Mouse (Mus musculus) midbrain, embryonic 10.5 days (tissue): ENCODE results near the gene Cpped1. TPM values are rescaled to one million over a fixed set of nuclear protein-coding genes. Genes with fewer than 3 reads are reported as not detected.
A peak's percentile ranks its signal among the peaks of the same experiment; 100 is the strongest.

Experiments used
- DNase-seq: peaks from one replicate; pipeline ENCODE4 v3.0.0-alpha.2; 2017; ENCODE audit warnings: low spot score
- H3K27ac ChIP-seq: fragments of 300-500 bp; sonication (generic); replicated peaks from 2 replicates; pipeline ENCODE4 v1.5.1; 2016; ENCODE audit warnings: mild to moderate bottlenecking
- H3K27me3 ChIP-seq: fragments of 300-500 bp; sonication (generic); 2 replicates; pipeline ENCODE4 v1.6.1; 2016; ENCODE audit warnings: low read depth, mild to moderate bottlenecking; ENCODE audit not compliant: poor library complexity, severe bottlenecking
- H3K36me3 ChIP-seq: fragments of 300-500 bp; sonication (generic); 2 replicates; pipeline ENCODE4 v1.6.1; 2016; ENCODE audit warnings: mild to moderate bottlenecking, moderate library complexity
- H3K4me1 ChIP-seq: fragments of 300-500 bp; sonication (generic); 2 replicates; pipeline ENCODE4 v1.6.1; 2016
- H3K4me3 ChIP-seq: fragments of 300-500 bp; sonication (generic); 2 replicates; pipeline ENCODE4 v1.5.1; 2016; ENCODE audit warnings: mild to moderate bottlenecking, moderate library complexity
- H3K9me3 ChIP-seq: fragments of 300-500 bp; sonication (generic); replicated peaks from 2 replicates; pipeline ENCODE4 v1.6.1; 2016; ENCODE audit warnings: mild to moderate bottlenecking
- whole genome bisulfite sequencing: fragments of 180-500 bp; shearing (Covaris S2); methylation state at CpG from one replicate; pipeline ENCODE4 v1.1.7; 2016; 5-methylcytosine and 5-hydroxymethylcytosine counted together
- polyA plus RNA-seq: library from polyadenylated mRNA; unstranded; fragments of >200 nt; fragmentation: Nextera tagmentation; extraction: Ambion mirVana; gene quantifications from 2 replicates; pipeline ENCODE4 v1.2.1, GENCODE M21; 2016

Gene Cpped1
- 12.3 and 13.7 TPM in 2 replicates for polyA plus RNA-seq

- H3K4me1 ChIP-seq: peaks cover 17% of the 10 kb centered on the region
- H3K4me3 ChIP-seq: peak within 1 kb of the TSS; percentile 67
- no peaks in the 10 kb centered on the region for H3K36me3 ChIP-seq
- under 1% methylated on average over 32 of the region's 32 CpGs for WGBS
- DNase-seq: peak; percentile 86
- no peaks in the 10 kb centered on the region; the same call in 1 of the 2 replicates for H3K27me3 ChIP-seq
- H3K9me3 ChIP-seq: no peaks in the 10 kb centered on the region
- H3K27ac ChIP-seq: peak within 1 kb of the TSS; percentile 92
Measured at GRCm38 (mm10) chr16:11909035-11909591, at the start of gene Cpped1. Cpped1 (minus strand) TSS chr16:11909445.

GRCm38 (mm10) chr16:11940477-11940876, 31.2 kb upstream of the Cpped1 start:
- Histone ChIP-seq H3K27ac (no peak overlapping the region), H3K9me3 (no peaks in the 10 kb centered on the region), H3K36me3 (no peaks in the 10 kb centered on the region), H3K27me3 (no peaks in the 10 kb centered on the region), H3K4me3 (no peak overlapping the region), H3K4me1 (no peaks in the 10 kb centered on the region)
- DNase-seq: no peak

GRCm38 (mm10) chr16:11910801-11911200, 1.6 kb upstream of the Cpped1 start:
- WGBS: 86% methylated on average over 3 of the region's 3 CpGs
- no peak for DNase-seq
- Histone ChIP-seq H3K27me3 (no peaks in the 10 kb centered on the region; the same call in 1 of the 2 replicates), H3K4me3 (no peak overlapping the region), H3K4me1 (peaks cover 17% of the 10 kb centered on the region), H3K27ac (no peak overlapping the region), H3K36me3 (no peaks in the 10 kb centered on the region), H3K9me3 (no peaks in the 10 kb centered on the region)

GRCm38 (mm10) chr16:11909817-11910216, 572 bp upstream of the Cpped1 start:
- Histone ChIP-seq H3K9me3 (no peaks in the 10 kb centered on the region), H3K4me1 (peaks cover 17% of the 10 kb centered on the region), H3K27ac (no peak overlapping the region), H3K36me3 (no peaks in the 10 kb centered on the region), H3K27me3 (no peaks in the 10 kb centered on the region; the same call in 1 of the 2 replicates), H3K4me3 (peak overlapping the region; percentile 67)
- WGBS: 82% methylated on average over 3 of the region's 3 CpGs
- DNase-seq: no peak

GRCm38 (mm10) chr16:11908461-11909014, 707 bp downstream of the Cpped1 start:
- Histone ChIP-seq H3K9me3 (no peaks in the 10 kb centered on the region), H3K27me3 (no peaks in the 10 kb centered on the region; the same call in 1 of the 2 replicates), H3K36me3 (no peaks in the 10 kb centered on the region), H3K4me3 (peak overlapping the region; percentile 67), H3K4me1 (peaks cover 17% of the 10 kb centered on the region), H3K27ac (peak overlapping the region; percentile 92)
- DNase-seq: no peak
- WGBS: 32% methylated on average over 11 of the region's 11 CpGs

- no peak for DNase-seq
- H3K27ac ChIP-seq: no peak overlapping the region
- peak overlapping the region; percentile 67; the same call in 1 of the 2 replicates for H3K4me3 ChIP-seq
- no peaks in the 10 kb centered on the region; the same call in 1 of the 2 replicates for H3K27me3 ChIP-seq
- peaks cover 17% of the 10 kb centered on the region for H3K4me1 ChIP-seq
- WGBS: 75% methylated on average over 4 of the region's 4 CpGs
- H3K9me3 ChIP-seq: no peaks in the 10 kb centered on the region
- no peaks in the 10 kb centered on the region for H3K36me3 ChIP-seq
Measured at GRCm38 (mm10) chr16:11907816-11908215, 1.4 kb downstream of the Cpped1 start.

GRCm38 (mm10) chr16:11906906-11907305, 2.3 kb downstream of the Cpped1 start:
- H3K9me3 ChIP-seq: no peaks in the 10 kb centered on the region
- no peak overlapping the region for H3K27ac ChIP-seq
- H3K4me1 ChIP-seq: peaks cover 17% of the 10 kb centered on the region
- H3K36me3 ChIP-seq: no peaks in the 10 kb centered on the region
- no peaks in the 10 kb centered on the region; the same call in 1 of the 2 replicates for H3K27me3 ChIP-seq
- H3K4me3 ChIP-seq: no peak overlapping the region
- no peak for DNase-seq
- 79% methylated on average over 1 of the region's 1 CpGs for WGBS

- peaks cover 17% of the 10 kb centered on the region for H3K4me1 ChIP-seq
- H3K4me3 ChIP-seq: no peak overlapping the region
- H3K27me3 ChIP-seq: no peaks in the 10 kb centered on the region
- WGBS: 84% methylated on average over 4 of the region's 4 CpGs
- DNase-seq: no peak
- no peaks in the 10 kb centered on the region for H3K9me3 ChIP-seq
- no peak overlapping the region for H3K27ac ChIP-seq
- H3K36me3 ChIP-seq: no peaks in the 10 kb centered on the region
Measured at GRCm38 (mm10) chr16:11905216-11905615, 4.0 kb downstream of the Cpped1 start.

- WGBS: 92% methylated on average over 7 of the region's 7 CpGs
- Histone ChIP-seq H3K27me3 (no peaks in the 10 kb centered on the region), H3K4me1 (no peaks in the 10 kb centered on the region)
Measured at GRCm38 (mm10) chr16:11902007-11902406, 7.2 kb downstream of the Cpped1 start.

GRCm38 (mm10) chr16:11900341-11900740, 8.9 kb downstream of the Cpped1 start:
- H3K36me3 ChIP-seq: no peaks in the 10 kb centered on the region
- 93% methylated on average over 6 of the region's 6 CpGs for WGBS
- H3K27me3 ChIP-seq: no peaks in the 10 kb centered on the region
- H3K4me1 ChIP-seq: no peaks in the 10 kb centered on the region
- H3K9me3 ChIP-seq: no peaks in the 10 kb centered on the region
- H3K27ac ChIP-seq: no peak overlapping the region
- no peak overlapping the region for H3K4me3 ChIP-seq
- DNase-seq: no peak

More at GRCm38 (mm10) chr16:11902007-11902406, 7.2 kb downstream of the Cpped1 start:
- DNase-seq: no peak
- H3K4me3 ChIP-seq: no peak overlapping the region
- no peak overlapping the region for H3K27ac ChIP-seq
- no peaks in the 10 kb centered on the region for H3K36me3 ChIP-seq
- H3K9me3 ChIP-seq: no peaks in the 10 kb centered on the region

- H3K9me3 ChIP-seq: no peaks in the 10 kb centered on the region
- no peak overlapping the region for H3K27ac ChIP-seq
- no peaks in the 10 kb centered on the region for H3K27me3 ChIP-seq
- no peaks in the 10 kb centered on the region for H3K4me1 ChIP-seq
- no peaks in the 10 kb centered on the region for H3K36me3 ChIP-seq
- 96% methylated on average over 5 of the region's 5 CpGs for WGBS
- H3K4me3 ChIP-seq: no peak overlapping the region
- DNase-seq: no peak
Measured at GRCm38 (mm10) chr16:11896411-11896810, 12.8 kb downstream of the Cpped1 start.

GRCm38 (mm10) chr16:11894877-11895276, 14.4 kb downstream of the Cpped1 start:
- Histone ChIP-seq H3K9me3 (no peaks in the 10 kb centered on the region), H3K36me3 (no peaks in the 10 kb centered on the region), H3K4me1 (no peaks in the 10 kb centered on the region), H3K27ac (no peak overlapping the region), H3K4me3 (no peak overlapping the region), H3K27me3 (no peaks in the 10 kb centered on the region)
- no peak for DNase-seq
- WGBS: 95% methylated on average over 3 of the region's 3 CpGs

GRCm38 (mm10) chr16:11890186-11890585, 19.1 kb downstream of the Cpped1 start:
- peaks cover 9% of the 10 kb centered on the region for H3K36me3 ChIP-seq
- no peak for DNase-seq
- H3K4me3 ChIP-seq: no peak overlapping the region
- H3K4me1 ChIP-seq: no peaks in the 10 kb centered on the region
- no peaks in the 10 kb centered on the region for H3K9me3 ChIP-seq
- H3K27me3 ChIP-seq: no peaks in the 10 kb centered on the region
- WGBS: 88% methylated on average over 3 of the region's 3 CpGs
- no peak overlapping the region for H3K27ac ChIP-seq
